Mouse (Mus musculus): ENCODE results near the gene Krtap17-1. TPM values are rescaled to one million over a fixed set of nuclear protein-coding genes. Genes with fewer than 3 reads are reported as not detected.

The Krtap17-1 gene
- polyA plus RNA-seq, 1 experiment from 2014 or later: not detected

DNA sequence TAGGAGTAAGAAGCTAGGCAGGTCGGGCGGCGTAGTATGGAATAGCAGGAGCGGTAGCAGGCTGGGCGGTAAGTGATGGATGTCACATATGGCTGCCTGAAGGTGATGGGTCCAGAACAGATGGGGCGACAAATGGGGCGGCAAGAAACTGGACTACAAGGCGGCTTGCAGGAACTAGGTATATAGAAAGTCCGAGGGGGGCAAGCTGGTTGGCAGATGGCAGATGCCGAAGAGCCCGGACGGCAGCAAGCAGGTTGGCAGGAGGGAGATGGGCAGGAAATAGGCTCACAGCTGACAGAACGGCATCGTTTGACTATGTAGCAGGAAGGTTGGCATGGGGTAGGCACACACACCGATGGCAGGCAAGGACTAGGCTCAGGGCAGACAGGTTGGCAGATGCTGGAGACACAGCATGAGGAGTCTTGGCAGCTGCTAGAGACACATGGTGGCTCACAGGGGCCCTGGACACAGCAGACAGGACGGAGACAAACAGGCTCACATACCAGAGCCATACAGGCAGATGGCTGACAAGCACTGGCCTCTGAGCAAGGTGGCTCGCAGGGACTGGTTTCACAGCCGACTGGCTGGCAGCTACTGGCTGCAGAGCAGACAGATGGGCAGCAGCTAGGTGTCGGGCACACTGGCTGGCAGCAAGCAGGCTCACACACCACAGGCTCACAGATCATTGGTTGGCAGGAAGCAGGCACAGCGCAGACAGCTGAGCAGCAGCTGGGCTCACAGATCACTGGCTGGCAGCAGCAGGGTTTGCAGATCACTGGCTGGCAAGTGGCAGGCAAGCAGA, 8.3 kb downstream of the Krtap17-1 start:
- Histone ChIP-seq H3K27me3 (ENCODE audit: control insufficient read depth, insufficient read depth, low read length) (no peaks in the 10 kb centered on the region), H3K4me2 (no peak overlapping the region), H3K27ac (ENCODE audit: low read depth, low read length) (no peak overlapping the region), H3K4me3 (ENCODE audit: low read depth, low read length) (no peak overlapping the region), H3K4me1 (ENCODE audit: control insufficient read depth, insufficient read depth, low read length) (no peaks in the 10 kb centered on the region), H3K9ac (ENCODE audit: low read length) (no peak overlapping the region), H3K36me3 (ENCODE audit: control insufficient read depth, insufficient read depth, low read length) (no peaks in the 10 kb centered on the region), H3K9me3 (ENCODE audit: control insufficient read depth, low read length) (no peaks in the 10 kb centered on the region)
- 87% methylated on average over 20 of the region's 20 CpGs for WGBS
- no peak for DNase-seq (ENCODE audit: low spot score, missing footprints)
- ATAC-seq (ENCODE audit: low FRiP score): no peak

DNA sequence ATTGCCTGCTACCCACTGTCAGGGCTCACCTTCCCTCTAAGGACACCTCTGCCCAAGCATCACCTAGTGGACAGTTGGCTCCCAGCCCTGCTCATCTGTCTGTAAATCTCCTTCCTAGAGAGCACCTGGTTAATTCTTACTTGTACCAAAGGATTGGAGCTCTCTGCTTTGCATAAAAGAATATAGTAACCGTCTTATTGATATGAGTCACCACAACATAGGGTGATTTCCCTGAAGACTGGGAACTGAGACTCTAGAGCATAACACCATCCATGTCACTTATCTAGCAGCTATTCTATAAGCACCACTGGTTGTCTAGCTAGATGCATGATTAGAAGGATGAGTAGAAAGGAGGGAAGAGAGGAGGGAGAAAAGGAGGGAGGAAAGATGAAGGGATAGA, 10.4 kb downstream of the Krtap17-1 start:
- Histone ChIP-seq H3K36me3 (ENCODE audit: control insufficient read depth, insufficient read depth, low read length) (no peaks in the 10 kb centered on the region), H3K4me1 (ENCODE audit: control insufficient read depth, insufficient read depth, low read length) (no peaks in the 10 kb centered on the region), H3K9me3 (ENCODE audit: control insufficient read depth, low read length) (no peaks in the 10 kb centered on the region), H3K27ac (ENCODE audit: low read depth, low read length) (no peak overlapping the region), H3K4me3 (ENCODE audit: low read depth, low read length) (no peak overlapping the region), H3K27me3 (ENCODE audit: control insufficient read depth, insufficient read depth, low read length) (no peaks in the 10 kb centered on the region), H3K9ac (ENCODE audit: low read length) (no peak overlapping the region), H3K4me2 (no peak overlapping the region)
- ATAC-seq (ENCODE audit: low FRiP score): no peak
- DNase-seq (ENCODE audit: low spot score, missing footprints): no peak
- 82% methylated on average over 1 of the region's 1 CpGs for WGBS

DNA sequence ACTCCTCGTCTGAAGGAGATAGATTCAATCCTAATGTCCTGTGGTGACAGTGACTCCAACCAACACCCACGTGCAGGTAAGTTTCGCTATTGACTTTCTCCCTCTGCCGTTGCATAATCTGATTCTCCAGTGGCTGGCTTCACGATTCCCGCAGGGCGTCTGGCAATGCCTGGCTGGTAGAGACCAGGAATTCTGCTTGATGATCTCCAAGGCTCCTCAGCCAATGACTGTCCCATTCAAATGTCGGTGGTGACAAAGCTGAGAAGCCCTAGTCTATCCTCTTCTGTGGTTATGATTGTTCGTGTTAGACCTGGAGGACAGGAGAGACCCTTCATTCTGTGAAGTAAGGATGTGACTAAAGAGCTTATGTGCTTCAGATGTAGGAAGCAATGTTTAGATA, 11.1 kb downstream of the Krtap17-1 start:
- H3K9me3 ChIP-seq (ENCODE audit: control insufficient read depth, low read length): no peaks in the 10 kb centered on the region
- H3K4me1 ChIP-seq (ENCODE audit: control insufficient read depth, insufficient read depth, low read length): no peaks in the 10 kb centered on the region
- H3K27me3 ChIP-seq (ENCODE audit: control insufficient read depth, insufficient read depth, low read length): no peaks in the 10 kb centered on the region
- no peak for DNase-seq (ENCODE audit: low spot score, missing footprints)
- H3K36me3 ChIP-seq (ENCODE audit: control insufficient read depth, insufficient read depth, low read length): no peaks in the 10 kb centered on the region
- WGBS: 86% methylated on average over 9 of the region's 9 CpGs
- no peak overlapping the region for H3K27ac ChIP-seq (ENCODE audit: low read depth, low read length)
- no peak overlapping the region for H3K4me3 ChIP-seq (ENCODE audit: low read depth, low read length)
- no peak overlapping the region for H3K4me2 ChIP-seq
- ATAC-seq (ENCODE audit: low FRiP score): no peak
- no peak overlapping the region for H3K9ac ChIP-seq (ENCODE audit: low read length)

DNA sequence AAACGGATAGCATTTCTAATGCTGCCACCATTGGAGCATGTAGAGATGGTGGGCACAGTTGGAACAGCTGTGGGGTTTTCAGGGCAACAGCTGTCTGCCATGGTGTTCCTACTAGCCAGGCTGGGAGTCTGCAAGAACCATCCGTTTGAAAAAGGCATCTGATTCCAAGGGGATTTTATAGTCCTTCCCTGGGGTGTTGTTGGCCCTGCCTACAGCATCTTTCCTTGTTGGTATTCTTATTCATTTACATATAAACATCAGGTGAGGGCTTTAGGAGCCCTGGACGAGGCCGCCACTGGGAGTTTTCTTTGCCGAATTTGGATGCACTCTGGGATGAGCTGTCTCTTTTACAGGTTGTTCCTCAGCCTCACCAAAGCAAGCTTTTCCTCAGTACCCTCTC, 14.8 kb downstream of the Krtap17-1 start, which contains the start of gene Krtap29-1:
Krtap29-1 (minus strand) TSS at position 101 of the 400 bp plus-strand sequence.
- Histone ChIP-seq H3K9ac (ENCODE audit: low read length) (no peak within 1 kb of the TSS), H3K27me3 (ENCODE audit: control insufficient read depth, insufficient read depth, low read length) (no peaks in the 10 kb centered on the region), H3K9me3 (ENCODE audit: control insufficient read depth, low read length) (no peaks in the 10 kb centered on the region), H3K4me3 (ENCODE audit: low read depth, low read length) (no peak within 1 kb of the TSS), H3K27ac (ENCODE audit: low read depth, low read length) (no peak within 1 kb of the TSS), H3K4me1 (ENCODE audit: control insufficient read depth, insufficient read depth, low read length) (no peaks in the 10 kb centered on the region), H3K4me2 (no peak within 1 kb of the TSS), H3K36me3 (ENCODE audit: control insufficient read depth, insufficient read depth, low read length) (no peaks in the 10 kb centered on the region)
- 74% methylated on average over 5 of the region's 5 CpGs for WGBS
- ATAC-seq (ENCODE audit: low FRiP score): no peak
- DNase-seq (ENCODE audit: low spot score, missing footprints): no peak

DNA sequence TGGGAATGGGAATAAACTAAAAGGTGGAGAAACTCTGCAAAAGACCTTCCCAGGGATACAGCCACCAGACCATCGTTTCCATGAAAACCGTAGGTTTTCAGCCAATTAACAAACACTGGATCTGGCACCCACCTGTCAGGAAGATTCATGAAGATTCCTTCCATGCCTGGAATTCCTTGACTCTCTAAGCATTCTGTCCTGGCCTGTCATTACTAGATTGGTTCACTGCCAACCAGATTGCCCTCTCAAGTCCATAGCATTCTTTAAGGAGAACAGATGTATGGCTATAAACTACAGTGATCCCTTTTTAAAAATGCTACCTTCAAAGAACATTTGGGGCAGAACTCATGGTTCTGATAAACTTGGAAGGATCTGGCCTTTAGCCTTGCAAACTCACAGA, 27.8 kb downstream of the Krtap17-1 start:
- no peaks in the 10 kb centered on the region for H3K27me3 ChIP-seq (ENCODE audit: control insufficient read depth, insufficient read depth, low read length)
- H3K4me3 ChIP-seq (ENCODE audit: low read depth, low read length): no peak overlapping the region
- H3K9ac ChIP-seq (ENCODE audit: low read length): no peak overlapping the region
- H3K27ac ChIP-seq (ENCODE audit: low read depth, low read length): no peak overlapping the region
- no peaks in the 10 kb centered on the region for H3K4me1 ChIP-seq (ENCODE audit: control insufficient read depth, insufficient read depth, low read length)
- no peak overlapping the region for H3K4me2 ChIP-seq
- no peaks in the 10 kb centered on the region for H3K36me3 ChIP-seq (ENCODE audit: control insufficient read depth, insufficient read depth, low read length)
- WGBS: 82% methylated on average over 2 of the region's 2 CpGs
- ATAC-seq (ENCODE audit: low FRiP score): no peak
- no peaks in the 10 kb centered on the region for H3K9me3 ChIP-seq (ENCODE audit: control insufficient read depth, low read length)
- DNase-seq (ENCODE audit: low spot score, missing footprints): no peak

DNA sequence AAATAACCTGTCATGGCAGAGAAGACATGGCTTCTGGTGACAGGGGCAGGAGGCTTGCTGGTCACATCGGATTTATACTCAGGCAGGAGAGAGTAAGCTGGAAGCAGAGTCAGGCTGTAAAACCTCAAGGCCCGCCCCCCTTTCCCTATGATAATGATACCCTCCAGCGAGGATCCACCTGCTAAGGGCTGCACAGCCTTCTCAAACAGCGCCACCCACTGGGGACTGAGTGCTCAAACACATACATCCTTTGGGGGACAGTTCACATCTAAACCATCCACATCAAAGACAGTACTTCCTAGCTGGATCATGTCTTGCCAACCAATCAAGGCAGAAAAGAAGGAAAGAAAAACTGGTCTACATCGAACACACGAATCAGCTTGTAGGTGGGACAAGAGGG, 29.6 kb downstream of the Krtap17-1 start:
- WGBS: 51% methylated on average over 6 of the region's 6 CpGs
- Histone ChIP-seq H3K27ac (ENCODE audit: low read depth, low read length) (no peak overlapping the region), H3K9me3 (ENCODE audit: control insufficient read depth, low read length) (no peaks in the 10 kb centered on the region), H3K27me3 (ENCODE audit: control insufficient read depth, insufficient read depth, low read length) (no peaks in the 10 kb centered on the region), H3K9ac (ENCODE audit: low read length) (no peak overlapping the region), H3K4me2 (no peak overlapping the region), H3K4me3 (ENCODE audit: low read depth, low read length) (no peak overlapping the region), H3K36me3 (ENCODE audit: control insufficient read depth, insufficient read depth, low read length) (no peaks in the 10 kb centered on the region), H3K4me1 (ENCODE audit: control insufficient read depth, insufficient read depth, low read length) (no peaks in the 10 kb centered on the region)
- ATAC-seq (ENCODE audit: low FRiP score) (no peak), DNase-seq (ENCODE audit: low spot score, missing footprints) (no peak)

DNA sequence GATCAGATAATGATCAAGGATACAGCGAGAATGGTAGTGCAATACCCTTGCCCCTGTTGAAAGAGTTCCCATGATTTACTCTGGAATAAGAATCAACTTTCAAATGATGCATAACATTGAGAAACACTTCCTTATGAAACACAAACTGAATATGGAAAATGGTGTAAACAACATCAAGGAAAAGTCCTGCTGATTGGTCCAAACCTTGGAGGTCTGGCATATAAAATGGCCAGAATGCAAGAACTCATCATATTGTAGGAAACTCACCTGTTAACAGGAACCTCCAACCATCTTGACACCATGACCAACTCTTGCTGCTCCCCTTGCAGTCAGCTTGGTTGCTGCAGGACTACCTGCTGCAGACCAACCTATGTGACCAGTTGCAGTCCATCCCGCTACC, 45.6 kb downstream of the Krtap17-1 start, which contains the start of gene Krtap9-5:
Krtap9-5 (plus strand) TSS at position 301 of the 400 bp plus-strand sequence.
- ATAC-seq (ENCODE audit: low FRiP score) (no peak), DNase-seq (ENCODE audit: low spot score, missing footprints) (no peak)
- WGBS: 91% methylated on average over 2 of the region's 2 CpGs
- no peak within 1 kb of the TSS for H3K4me2 ChIP-seq
- no peaks in the 10 kb centered on the region for H3K36me3 ChIP-seq (ENCODE audit: control insufficient read depth, insufficient read depth, low read length)
- no peak within 1 kb of the TSS for H3K9ac ChIP-seq (ENCODE audit: low read length)
- no peaks in the 10 kb centered on the region for H3K4me1 ChIP-seq (ENCODE audit: control insufficient read depth, insufficient read depth, low read length)
- no peaks in the 10 kb centered on the region for H3K9me3 ChIP-seq (ENCODE audit: control insufficient read depth, low read length)
- no peaks in the 10 kb centered on the region for H3K27me3 ChIP-seq (ENCODE audit: control insufficient read depth, insufficient read depth, low read length)
- H3K4me3 ChIP-seq (ENCODE audit: low read depth, low read length): no peak within 1 kb of the TSS
- H3K27ac ChIP-seq (ENCODE audit: low read depth, low read length): peak within 1 kb of the TSS; percentile 51

Other genes starting within 250 kb of the Krtap17-1 start
- gene Gm11595, start 221.1 kb downstream of the Krtap17-1 start, polyA plus RNA-seq (2014; fragmentation: Nextera tagmentation; extraction: Ambion mirVana): not detected in 2 replicates
- gene Krtap4-8, start 213.3 kb downstream of the Krtap17-1 start, polyA plus RNA-seq (2014; fragmentation: Nextera tagmentation; extraction: Ambion mirVana): not detected in 2 replicates
- not detected in 2 replicates for gene Krtap4-9, start 208.8 kb downstream of the Krtap17-1 start, polyA plus RNA-seq (2014; fragmentation: Nextera tagmentation; extraction: Ambion mirVana)
- gene Gm11596, start 200.5 kb downstream of the Krtap17-1 start, polyA plus RNA-seq (2014; fragmentation: Nextera tagmentation; extraction: Ambion mirVana): not detected in 2 replicates
- not detected in 2 replicates for gene Gm11569, start 195.1 kb downstream of the Krtap17-1 start, polyA plus RNA-seq (2014; fragmentation: Nextera tagmentation; extraction: Ambion mirVana)
- not detected in 2 replicates for gene Gm11554, start 189.5 kb downstream of the Krtap17-1 start, polyA plus RNA-seq (2014; fragmentation: Nextera tagmentation; extraction: Ambion mirVana)
- gene Krtap4-13, start 184.1 kb downstream of the Krtap17-1 start, polyA plus RNA-seq (2014; fragmentation: Nextera tagmentation; extraction: Ambion mirVana): not detected in 2 replicates
- gene Gm11564, start 178.3 kb downstream of the Krtap17-1 start, polyA plus RNA-seq (2014; fragmentation: Nextera tagmentation; extraction: Ambion mirVana): not detected in 2 replicates
- not detected in 2 replicates for gene 2300003K06Rik, start 155.9 kb downstream of the Krtap17-1 start, polyA plus RNA-seq (2014; fragmentation: Nextera tagmentation; extraction: Ambion mirVana)
- gene Krtap4-16, start 142.4 kb downstream of the Krtap17-1 start, polyA plus RNA-seq (2014; fragmentation: Nextera tagmentation; extraction: Ambion mirVana): not detected in 2 replicates
- gene Gm11568, start 136.1 kb downstream of the Krtap17-1 start, polyA plus RNA-seq (2014; fragmentation: Nextera tagmentation; extraction: Ambion mirVana): not detected in 2 replicates
- not detected in 2 replicates for gene Gm11559, start 129.5 kb downstream of the Krtap17-1 start, polyA plus RNA-seq (2014; fragmentation: Nextera tagmentation; extraction: Ambion mirVana)
- not detected in 2 replicates for gene Krtap9-1, start 120.6 kb downstream of the Krtap17-1 start, polyA plus RNA-seq (2014; fragmentation: Nextera tagmentation; extraction: Ambion mirVana)
- gene Gm11567, start 114.8 kb downstream of the Krtap17-1 start, polyA plus RNA-seq (2014; fragmentation: Nextera tagmentation; extraction: Ambion mirVana): not detected in 2 replicates
- not detected in 2 replicates for gene Krtap31-1, start 86.1 kb downstream of the Krtap17-1 start, polyA plus RNA-seq (2014; fragmentation: Nextera tagmentation; extraction: Ambion mirVana)
- not detected in 2 replicates for gene Gm11565, start 79.2 kb downstream of the Krtap17-1 start, polyA plus RNA-seq (2014; fragmentation: Nextera tagmentation; extraction: Ambion mirVana)
- not detected in 2 replicates for gene Krtap31-2, start 57.7 kb downstream of the Krtap17-1 start, polyA plus RNA-seq (2014; fragmentation: Nextera tagmentation; extraction: Ambion mirVana)
- not detected in 2 replicates for gene Krtap9-5, start 45.5 kb downstream of the Krtap17-1 start, polyA plus RNA-seq (2014; fragmentation: Nextera tagmentation; extraction: Ambion mirVana)
- not detected in 2 replicates for gene Krtap29-1, start 14.9 kb downstream of the Krtap17-1 start, polyA plus RNA-seq (2014; fragmentation: Nextera tagmentation; extraction: Ambion mirVana)
- not detected in 2 replicates for gene Krtap16-1, start 7.4 kb downstream of the Krtap17-1 start, polyA plus RNA-seq (2014; fragmentation: Nextera tagmentation; extraction: Ambion mirVana)
- not detected in 2 replicates for gene Krt33a, start 22.2 kb upstream of the Krtap17-1 start, polyA plus RNA-seq (2014; fragmentation: Nextera tagmentation; extraction: Ambion mirVana)
- not detected in 2 replicates for gene Krt33b, start 35.9 kb upstream of the Krtap17-1 start, polyA plus RNA-seq (2014; fragmentation: Nextera tagmentation; extraction: Ambion mirVana)
- not detected in 2 replicates for gene Krt34, start 47.6 kb upstream of the Krtap17-1 start, polyA plus RNA-seq (2014; fragmentation: Nextera tagmentation; extraction: Ambion mirVana)
- gene Krt31, start 56.6 kb upstream of the Krtap17-1 start, polyA plus RNA-seq (2014; fragmentation: Nextera tagmentation; extraction: Ambion mirVana): not detected in 2 replicates
- not detected in 2 replicates for gene Krt32, start 94.2 kb upstream of the Krtap17-1 start, polyA plus RNA-seq (2014; fragmentation: Nextera tagmentation; extraction: Ambion mirVana)
- not detected in 2 replicates for gene Krt35, start 102.2 kb upstream of the Krtap17-1 start, polyA plus RNA-seq (2014; fragmentation: Nextera tagmentation; extraction: Ambion mirVana)
- not detected in 2 replicates for gene Krt36, start 111.6 kb upstream of the Krtap17-1 start, polyA plus RNA-seq (2014; fragmentation: Nextera tagmentation; extraction: Ambion mirVana)
- gene Krt13, start 127.6 kb upstream of the Krtap17-1 start, polyA plus RNA-seq (2014; fragmentation: Nextera tagmentation; extraction: Ambion mirVana): not detected in 2 replicates
- 0.65 and 0.89 TPM in 2 replicates for gene Krt15, start 141.9 kb upstream of the Krtap17-1 start, polyA plus RNA-seq (2014; fragmentation: Nextera tagmentation; extraction: Ambion mirVana)
- 1.8 and 3.2 TPM in 2 replicates for gene Krt19, start 154.7 kb upstream of the Krtap17-1 start, polyA plus RNA-seq (2014; fragmentation: Nextera tagmentation; extraction: Ambion mirVana)
- gene Krt9, start 199.3 kb upstream of the Krtap17-1 start, polyA plus RNA-seq (2014; fragmentation: Nextera tagmentation; extraction: Ambion mirVana): not detected in 2 replicates
- 1.2 and 1.5 TPM in 2 replicates for gene Krt14, start 213.6 kb upstream of the Krtap17-1 start, polyA plus RNA-seq (2014; fragmentation: Nextera tagmentation; extraction: Ambion mirVana)

All from midbrain, embryonic 11.5 days (tissue).